Mouse (Mus musculus): ENCODE results near the gene Clic6. TPM values are rescaled to one million over a fixed set of nuclear protein-coding genes. Genes with fewer than 3 reads are reported as not detected.

The Clic6 gene
- polyA plus RNA-seq, 1 experiment from 2014 or later, result 9.0 TPM

GRCm38 (mm10) chr16:92454495-92454894 lies 31.0 kb upstream of the Clic6 start:
- Histone ChIP-seq H3K9ac (replicated peaks) (no peak overlapping the region), H3K4me2 (replicated peaks) (no peak overlapping the region), H3K9me3 (no peaks in the 10 kb centered on the region), H3K4me1 (peaks cover 6% of the 10 kb centered on the region; the same call in 1 of the 2 replicates), H3K4me3 (no peak overlapping the region), H3K27me3 (no peaks in the 10 kb centered on the region), H3K27ac (replicated peaks) (no peak overlapping the region), H3K36me3 (no peaks in the 10 kb centered on the region)
- no peak for ATAC-seq (replicated peaks)
- 91% methylated on average over 18 of the region's 18 CpGs for WGBS

- Histone ChIP-seq H3K36me3 (no peaks in the 10 kb centered on the region), H3K4me3 (no peak overlapping the region)
- WGBS, result 74% methylated on average over 8 of the region's 8 CpGs
These were observed 30.0 kb upstream of the Clic6 start for GRCm38 (mm10) chr16:92455488-92455887.

GRCm38 (mm10) chr16:92455969-92456368 lies 29.6 kb upstream of the Clic6 start:
- Histone ChIP-seq H3K9me3 (no peaks in the 10 kb centered on the region), H3K36me3 (no peaks in the 10 kb centered on the region), H3K4me2 (replicated peaks) (no peak overlapping the region), H3K9ac (replicated peaks) (no peak overlapping the region), H3K27me3 (no peaks in the 10 kb centered on the region), H3K4me3 (no peak overlapping the region), H3K27ac (replicated peaks) (no peak overlapping the region), H3K4me1 (no peaks in the 10 kb centered on the region)
- 86% methylated on average over 5 of the region's 5 CpGs for WGBS
- ATAC-seq (replicated peaks), result no peak

More at GRCm38 (mm10) chr16:92455488-92455887, 30.0 kb upstream of the Clic6 start:
- ATAC-seq (replicated peaks), result no peak
- Histone ChIP-seq H3K4me2 (replicated peaks) (no peak overlapping the region), H3K4me1 (peaks cover under 1% of the 10 kb centered on the region; the same call in 1 of the 2 replicates), H3K9me3 (no peaks in the 10 kb centered on the region), H3K27ac (replicated peaks) (no peak overlapping the region), H3K9ac (replicated peaks) (no peak overlapping the region), H3K27me3 (no peaks in the 10 kb centered on the region)

- Histone ChIP-seq H3K4me1 (no peaks in the 10 kb centered on the region), H3K9me3 (no peaks in the 10 kb centered on the region), H3K4me2 (replicated peaks) (no peak overlapping the region), H3K4me3 (no peak overlapping the region), H3K9ac (replicated peaks) (no peak overlapping the region), H3K36me3 (no peaks in the 10 kb centered on the region), H3K27me3 (no peaks in the 10 kb centered on the region), H3K27ac (replicated peaks) (no peak overlapping the region)
- peak; percentile 39 for ATAC-seq (replicated peaks)
- 19% methylated on average over 7 of the region's 7 CpGs for WGBS
These were observed 27.9 kb upstream of the Clic6 start for GRCm38 (mm10) chr16:92457594-92457993.

GRCm38 (mm10) chr16:92461412-92461811 lies 24.1 kb upstream of the Clic6 start:
- Histone ChIP-seq H3K4me1 (peaks cover 27% of the 10 kb centered on the region), H3K4me2 (replicated peaks) (no peak overlapping the region), H3K27me3 (no peaks in the 10 kb centered on the region), H3K27ac (replicated peaks) (no peak overlapping the region), H3K9me3 (no peaks in the 10 kb centered on the region), H3K9ac (replicated peaks) (no peak overlapping the region), H3K4me3 (no peak overlapping the region), H3K36me3 (no peaks in the 10 kb centered on the region)
- ATAC-seq (replicated peaks), result no peak
- 70% methylated on average over 6 of the region's 6 CpGs for WGBS

GRCm38 (mm10) chr16:92464390-92464972 lies 21.1 kb upstream of the Clic6 start:
- H3K27me3 ChIP-seq, result no peaks in the 10 kb centered on the region
- no peaks in the 10 kb centered on the region for H3K9me3 ChIP-seq
- peak overlapping the region; percentile 67 for H3K9ac ChIP-seq (replicated peaks)
- ATAC-seq (replicated peaks), result no peak
- peak overlapping the region; percentile 9; the same call in 1 of the 2 replicates for H3K27ac ChIP-seq (replicated peaks)
- peaks cover 30% of the 10 kb centered on the region for H3K4me1 ChIP-seq
- peak overlapping the region; percentile 75 for H3K4me2 ChIP-seq (replicated peaks)
- 30% methylated on average over 14 of the region's 14 CpGs for WGBS
- no peaks in the 10 kb centered on the region for H3K36me3 ChIP-seq
- H3K4me3 ChIP-seq, result peak overlapping the region; percentile 75

- H3K9ac ChIP-seq (replicated peaks), result peak overlapping the region; percentile 67
- H3K36me3 ChIP-seq, result no peaks in the 10 kb centered on the region
- no peaks in the 10 kb centered on the region for H3K27me3 ChIP-seq
- H3K4me3 ChIP-seq, result peak overlapping the region; percentile 75
- H3K4me1 ChIP-seq, result peaks cover 30% of the 10 kb centered on the region
- peak overlapping the region; percentile 9; the same call in 1 of the 2 replicates for H3K27ac ChIP-seq (replicated peaks)
- H3K9me3 ChIP-seq, result no peaks in the 10 kb centered on the region
- WGBS, result under 1% methylated on average over 10 of the region's 10 CpGs
- H3K4me2 ChIP-seq (replicated peaks), result peak overlapping the region; percentile 75
- ATAC-seq (replicated peaks), result no peak
These were observed 20.3 kb upstream of the Clic6 start for GRCm38 (mm10) chr16:92465226-92465625.

GRCm38 (mm10) chr16:92465642-92466526 lies 19.7 kb upstream of the Clic6 start:
- H3K4me3 ChIP-seq, result peak overlapping the region; percentile 75
- H3K27ac ChIP-seq (replicated peaks), result peak overlapping the region; percentile 65
- ATAC-seq (replicated peaks), result peak; percentile 99
- H3K27me3 ChIP-seq, result no peaks in the 10 kb centered on the region
- under 1% methylated on average over 80 of the region's 94 CpGs for WGBS
- H3K9me3 ChIP-seq, result no peaks in the 10 kb centered on the region
- H3K9ac ChIP-seq (replicated peaks), result peak overlapping the region; percentile 67
- H3K36me3 ChIP-seq, result no peaks in the 10 kb centered on the region
- peak overlapping the region; percentile 75 for H3K4me2 ChIP-seq (replicated peaks)
- peaks cover 30% of the 10 kb centered on the region for H3K4me1 ChIP-seq

- no peak overlapping the region for H3K4me3 ChIP-seq
- no peaks in the 10 kb centered on the region for H3K9me3 ChIP-seq
- H3K9ac ChIP-seq (replicated peaks), result no peak overlapping the region
- no peak overlapping the region for H3K4me2 ChIP-seq (replicated peaks)
- H3K27ac ChIP-seq (replicated peaks), result no peak overlapping the region
- 77% methylated on average over 5 of the region's 5 CpGs for WGBS
- peaks cover 30% of the 10 kb centered on the region for H3K4me1 ChIP-seq
- no peak for ATAC-seq (replicated peaks)
- H3K27me3 ChIP-seq, result no peaks in the 10 kb centered on the region
- H3K36me3 ChIP-seq, result no peaks in the 10 kb centered on the region
These were observed 18.5 kb upstream of the Clic6 start for GRCm38 (mm10) chr16:92467041-92467440.

GRCm38 (mm10) chr16:92468459-92468858 lies 17.1 kb upstream of the Clic6 start:
- Histone ChIP-seq H3K27me3 (no peaks in the 10 kb centered on the region), H3K9me3 (no peaks in the 10 kb centered on the region), H3K4me3 (no peak overlapping the region), H3K4me1 (peaks cover 26% of the 10 kb centered on the region), H3K9ac (replicated peaks) (no peak overlapping the region), H3K27ac (replicated peaks) (no peak overlapping the region), H3K36me3 (no peaks in the 10 kb centered on the region), H3K4me2 (replicated peaks) (no peak overlapping the region)
- WGBS, result 75% methylated on average over 14 of the region's 14 CpGs
- no peak for ATAC-seq (replicated peaks)

GRCm38 (mm10) chr16:92470706-92471105 lies 14.8 kb upstream of the Clic6 start, which contains the start of gene Rcan1:
Gene Rcan1 (minus strand): TSS chr16:92470867.
- ATAC-seq (replicated peaks), result no peak
- Histone ChIP-seq H3K9me3 (no peaks in the 10 kb centered on the region), H3K36me3 (no peaks in the 10 kb centered on the region), H3K9ac (replicated peaks) (no peak within 1 kb of the TSS), H3K4me1 (peaks cover 5% of the 10 kb centered on the region; the same call in 1 of the 2 replicates), H3K27me3 (no peaks in the 10 kb centered on the region), H3K27ac (replicated peaks) (no peak within 1 kb of the TSS), H3K4me3 (no peak within 1 kb of the TSS), H3K4me2 (replicated peaks) (no peak within 1 kb of the TSS)
- WGBS, result 75% methylated on average over 6 of the region's 6 CpGs

GRCm38 (mm10) chr16:92472898-92473297 lies 12.6 kb upstream of the Clic6 start:
- Histone ChIP-seq H3K36me3 (no peaks in the 10 kb centered on the region), H3K4me3 (no peak overlapping the region), H3K27ac (replicated peaks) (no peak overlapping the region), H3K4me1 (no peaks in the 10 kb centered on the region), H3K9ac (replicated peaks) (no peak overlapping the region), H3K9me3 (no peaks in the 10 kb centered on the region), H3K27me3 (peaks cover 4% of the 10 kb centered on the region; the same call in 1 of the 2 replicates), H3K4me2 (replicated peaks) (no peak overlapping the region)
- 88% methylated on average over 3 of the region's 3 CpGs for WGBS
- ATAC-seq (replicated peaks), result no peak

Measured in forebrain, embryonic 15.5 days (tissue).